Mouse (Mus musculus): ENCODE measurements around the gene Rps13. TPM values are rescaled to one million over a fixed set of nuclear protein-coding genes. Genes with fewer than 3 reads are reported as not detected.

The Rps13 gene
- total and polyA plus RNA-seq, 2 experiments from 2014 or later = 505 to 588 TPM

- DNase-seq (peak; percentile 71), ATAC-seq (peak; percentile 88)
- Histone ChIP-seq H3K36me3 (ENCODE audit: insufficient read depth) (no peaks in the 10 kb centered on the region), H3K4me3 (ENCODE audit: low read depth, low read length) (peak overlapping the region; percentile 60), H3K9ac (peak overlapping the region; percentile 35), H3K4me2 (ENCODE audit: low read depth) (peak overlapping the region; percentile 100), H3K4me1 (ENCODE audit: insufficient read depth) (no peaks in the 10 kb centered on the region), H3K9me3 (ENCODE audit: low read length) (no peaks in the 10 kb centered on the region), H3K27me3 (ENCODE audit: insufficient read depth, low read length) (peaks cover 17% of the 10 kb centered on the region; the same call in 1 of the 2 replicates), H3K27ac (ENCODE audit: low read depth, low read length) (no peak overlapping the region)
- WGBS = under 1% methylated on average over 63 of the region's 63 CpGs
- TF ChIP-seq CTCF (IDR thresholded peaks at IDR 0.05; ENCODE audit: low read depth) = no peak
Measured at GRCm38 (mm10) chr7:116307099-116307870, 26.7 kb downstream of the Rps13 start.

- Histone ChIP-seq H3K9me3 (ENCODE audit: low read length) (no peaks in the 10 kb centered on the region), H3K4me3 (ENCODE audit: low read depth, low read length) (peak overlapping the region; percentile 60; the same call in 1 of the 2 replicates), H3K36me3 (ENCODE audit: insufficient read depth) (no peaks in the 10 kb centered on the region), H3K27ac (ENCODE audit: low read depth, low read length) (no peak overlapping the region), H3K9ac (no peak overlapping the region), H3K4me2 (ENCODE audit: low read depth) (peak overlapping the region; percentile 100), H3K27me3 (ENCODE audit: insufficient read depth, low read length) (peaks cover 17% of the 10 kb centered on the region; the same call in 1 of the 2 replicates), H3K4me1 (ENCODE audit: insufficient read depth) (no peaks in the 10 kb centered on the region)
- DNase-seq (no peak), ATAC-seq (no peak)
- TF ChIP-seq CTCF (IDR thresholded peaks at IDR 0.05; ENCODE audit: low read depth) = no peak
- WGBS = 6% methylated on average over 5 of the region's 5 CpGs
Measured at GRCm38 (mm10) chr7:116306601-116307000, 27.4 kb downstream of the Rps13 start.

GRCm38 (mm10) chr7:116301661-116302311 lies 32.2 kb downstream of the Rps13 start:
- TF ChIP-seq CTCF (IDR thresholded peaks at IDR 0.05; ENCODE audit: low read depth) = no peak
- DNase-seq = peak; percentile 65
- no peak overlapping the region for H3K4me2 ChIP-seq (ENCODE audit: low read depth)
- no peak overlapping the region for H3K9ac ChIP-seq
- H3K9me3 ChIP-seq (ENCODE audit: low read length) = no peaks in the 10 kb centered on the region
- 0 out of 2 replicates have a peak, but pooled peaks cover 3% of the 10 kb centered on the region for H3K27me3 ChIP-seq (ENCODE audit: insufficient read depth, low read length)
- no peak overlapping the region for H3K4me3 ChIP-seq (ENCODE audit: low read depth, low read length)
- no peaks in the 10 kb centered on the region for H3K36me3 ChIP-seq (ENCODE audit: insufficient read depth)
- H3K4me1 ChIP-seq (ENCODE audit: insufficient read depth) = no peaks in the 10 kb centered on the region
- whole genome bisulfite sequencing = 80% methylated on average over 5 of the region's 5 CpGs
- no peak overlapping the region for H3K27ac ChIP-seq (ENCODE audit: low read depth, low read length)
- ATAC-seq = no peak

GRCm38 (mm10) chr7:116301144-116301543 lies 32.9 kb downstream of the Rps13 start:
- Histone ChIP-seq H3K4me3 (ENCODE audit: low read depth, low read length) (no peak overlapping the region), H3K4me1 (ENCODE audit: insufficient read depth) (no peaks in the 10 kb centered on the region), H3K9ac (no peak overlapping the region), H3K9me3 (ENCODE audit: low read length) (no peaks in the 10 kb centered on the region), H3K27me3 (ENCODE audit: insufficient read depth, low read length) (no peaks in the 10 kb centered on the region), H3K4me2 (ENCODE audit: low read depth) (no peak overlapping the region), H3K36me3 (ENCODE audit: insufficient read depth) (no peaks in the 10 kb centered on the region), H3K27ac (ENCODE audit: low read depth, low read length) (no peak overlapping the region)
- DNase-seq (no peak), ATAC-seq (no peak)
- WGBS = 87% methylated on average over 4 of the region's 4 CpGs
- no peak for TF ChIP-seq CTCF (IDR thresholded peaks at IDR 0.05; ENCODE audit: low read depth)

GRCm38 (mm10) chr7:116298851-116299250 lies 35.1 kb downstream of the Rps13 start:
- Histone ChIP-seq H3K36me3 (ENCODE audit: insufficient read depth) (no peaks in the 10 kb centered on the region), H3K4me1 (ENCODE audit: insufficient read depth) (no peaks in the 10 kb centered on the region), H3K9ac (no peak overlapping the region), H3K9me3 (ENCODE audit: low read length) (no peaks in the 10 kb centered on the region), H3K27ac (ENCODE audit: low read depth, low read length) (no peak overlapping the region), H3K27me3 (ENCODE audit: insufficient read depth, low read length) (no peaks in the 10 kb centered on the region), H3K4me2 (ENCODE audit: low read depth) (no peak overlapping the region), H3K4me3 (ENCODE audit: low read depth, low read length) (no peak overlapping the region)
- 49% methylated on average over 2 of the region's 2 CpGs for WGBS
- no peak for TF ChIP-seq CTCF (IDR thresholded peaks at IDR 0.05; ENCODE audit: low read depth)
- ATAC-seq (peak; percentile 89), DNase-seq (peak; percentile 66)

GRCm38 (mm10) chr7:116298389-116298788 lies 35.6 kb downstream of the Rps13 start:
- no peak overlapping the region for H3K27ac ChIP-seq (ENCODE audit: low read depth, low read length)
- ATAC-seq (peak; percentile 66), DNase-seq (peak; percentile 51)
- no peak overlapping the region for H3K4me2 ChIP-seq (ENCODE audit: low read depth)
- no peaks in the 10 kb centered on the region for H3K36me3 ChIP-seq (ENCODE audit: insufficient read depth)
- 42% methylated on average over 10 of the region's 10 CpGs for WGBS
- H3K9ac ChIP-seq = peak overlapping the region; percentile 10; the same call in 1 of the 2 replicates
- TF ChIP-seq CTCF (IDR thresholded peaks at IDR 0.05; ENCODE audit: low read depth) = no peak
- no peaks in the 10 kb centered on the region for H3K4me1 ChIP-seq (ENCODE audit: insufficient read depth)
- H3K27me3 ChIP-seq (ENCODE audit: insufficient read depth, low read length) = no peaks in the 10 kb centered on the region
- H3K4me3 ChIP-seq (ENCODE audit: low read depth, low read length) = no peak overlapping the region
- H3K9me3 ChIP-seq (ENCODE audit: low read length) = no peaks in the 10 kb centered on the region

GRCm38 (mm10) chr7:116294961-116295360 lies 39.0 kb downstream of the Rps13 start:
- DNase-seq (no peak), ATAC-seq (no peak)
- no peaks in the 10 kb centered on the region for H3K27me3 ChIP-seq (ENCODE audit: insufficient read depth, low read length)
- TF ChIP-seq CTCF (IDR thresholded peaks at IDR 0.05; ENCODE audit: low read depth) = no peak
- H3K4me3 ChIP-seq (ENCODE audit: low read depth, low read length) = no peak overlapping the region
- H3K9me3 ChIP-seq (ENCODE audit: low read length) = no peaks in the 10 kb centered on the region
- H3K36me3 ChIP-seq (ENCODE audit: insufficient read depth) = no peaks in the 10 kb centered on the region
- 52% methylated on average over 3 of the region's 3 CpGs for WGBS
- no peak overlapping the region for H3K27ac ChIP-seq (ENCODE audit: low read depth, low read length)
- H3K9ac ChIP-seq = no peak overlapping the region
- no peak overlapping the region for H3K4me2 ChIP-seq (ENCODE audit: low read depth)
- no peaks in the 10 kb centered on the region for H3K4me1 ChIP-seq (ENCODE audit: insufficient read depth)

Measured in forebrain, postnatal 0 days (tissue).